Mouse (Mus musculus): ENCODE data around the gene Olfr1353.
"Not testable (repeated sequence)": the region's sequence is repeated elsewhere in the genome, so short reads cannot be mapped to it uniquely, and the experiment has no call there.

Gene Olfr1353

DNA sequence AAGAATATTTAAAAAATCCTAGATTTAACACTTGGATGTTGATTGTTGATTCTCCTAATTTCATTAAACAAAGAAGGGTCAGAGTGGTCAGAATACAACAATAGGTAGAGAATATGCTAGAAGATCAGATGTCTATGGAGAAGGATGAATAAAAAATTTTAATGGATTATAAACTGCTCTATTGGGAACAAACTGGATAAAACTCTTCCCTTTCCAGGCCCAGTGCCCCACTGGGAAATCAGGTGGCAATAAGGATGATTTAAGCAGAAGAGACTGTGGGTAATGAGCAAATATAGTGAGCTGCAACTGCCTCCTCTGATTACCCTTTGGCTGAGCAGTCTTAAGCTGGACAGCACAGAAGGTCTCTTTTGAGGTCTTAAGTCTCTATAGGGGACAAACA, at the start of gene Olfr1353:
Olfr1353 (plus strand) TSS at position 301 of the 400 bp plus-strand sequence.
- DNase-seq (ENCODE audit: low read depth, low spot score): not testable (repeated sequence)

DNA sequence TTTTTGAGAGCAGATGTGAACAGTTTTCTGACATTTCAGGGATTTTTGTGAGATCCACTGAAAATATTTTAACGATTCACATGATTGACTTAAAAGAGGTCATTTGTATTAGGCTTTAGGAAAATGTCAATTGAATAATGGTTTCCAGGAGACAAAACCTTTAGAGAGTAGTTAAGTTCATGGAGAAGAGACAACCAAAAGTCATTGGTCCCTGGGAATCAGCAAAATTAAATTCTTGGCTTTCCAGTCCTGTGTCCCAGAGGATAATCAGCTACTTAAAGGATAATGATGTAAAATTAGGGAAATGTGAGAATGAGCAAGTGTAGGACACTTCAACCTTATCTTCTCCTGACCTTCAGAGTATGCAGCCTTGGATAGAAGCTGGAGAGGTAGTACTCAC, 12.8 kb upstream of the Olfr1353 start, which contains the start of gene Olfr8:
Olfr8 (plus strand) TSS at position 301 of the 400 bp plus-strand sequence.
- DNase-seq (ENCODE audit: low read depth, low spot score): not testable (repeated sequence)

- DNase-seq (ENCODE audit: low read depth, low spot score): no peak
Observed at GRCm38 (mm10) chr10:78980750-78981149, 17.6 kb downstream of the Olfr1353 start, which contains the start of gene Olfr1352. Gene Olfr1352, plus strand, starts transcription at chr10:78981050.

GRCm38 (mm10) chr10:79012172-79012571, 49.1 kb downstream of the Olfr1353 start, which contains the start of gene Olfr1351:
Gene Olfr1351, plus strand, starts transcription at chr10:79012472.
- no peak for DNase-seq (ENCODE audit: low read depth, low spot score)
